Mouse (Mus musculus) megakaryocyte-erythroid progenitor cell, adult 5-6 weeks (primary cell): ENCODE results near the gene Slc26a3. TPM values are rescaled to one million over a fixed set of nuclear protein-coding genes. Genes with fewer than 3 reads are reported as not detected.
A peak's percentile ranks its signal among the peaks of the same experiment; 100 is the strongest.

Source experiments
- ATAC-seq: replicated peaks from 2 replicates; pipeline ENCODE4 v1.8.0; 2016; ENCODE audit warnings: mild to moderate bottlenecking, inconsistent platforms; ENCODE audit not compliant: severe bottlenecking, poor library complexity, low FRiP score, low TSS enrichment
- total RNA-seq, 2 experiments: library from RNA; stranded (forward) in 1 of 2; stranded (reverse) in 1 of 2; fragments of 200-1000, 215-1000 nt in 1 of 2; fragments of >200 nt in 1 of 2; fragmentation: Nextera tagmentation in 1 of 2; gene quantifications; 2 replicates each; pipeline ENCODE4 v1.2.3; 2014 to 2017

Gene Slc26a3
- total RNA-seq, 2 experiments from 2014 or later, result not detected

GRCm38 (mm10) chr12:31507718-31508364, 117.2 kb downstream of the Slc26a3 start:
- ATAC-seq, result 0 out of 2 replicates have a peak, but pooled peaks have one; percentile 17

- ATAC-seq, result no peak
Observed at GRCm38 (mm10) chr12:31508496-31508895, 117.8 kb downstream of the Slc26a3 start.

GRCm38 (mm10) chr12:31511218-31511617, 120.5 kb downstream of the Slc26a3 start:
- ATAC-seq, result no peak

- no peak for ATAC-seq
Observed at GRCm38 (mm10) chr12:31512634-31513411, 122.2 kb downstream of the Slc26a3 start.

GRCm38 (mm10) chr12:31513724-31514503, 123.2 kb downstream of the Slc26a3 start:
- no peak for ATAC-seq

- ATAC-seq, result no peak
Observed at GRCm38 (mm10) chr12:31520119-31520518, 129.4 kb downstream of the Slc26a3 start.

- no peak for ATAC-seq
Observed at GRCm38 (mm10) chr12:31521371-31521770, 130.7 kb downstream of the Slc26a3 start.

Other genes starting within 250 kb of the Slc26a3 start
- not detected in 2 replicates for gene Gm6993, start 150.1 kb upstream of the Slc26a3 start, total RNA-seq (2014; fragmentation: Nextera tagmentation)
- not detected in 2 replicates for gene Gm6993, start 150.1 kb upstream of the Slc26a3 start, total RNA-seq (2017)
- not detected in 2 replicates for gene Lamb1, start 125.6 kb upstream of the Slc26a3 start, total RNA-seq (2014; fragmentation: Nextera tagmentation)
- not detected in 2 replicates for gene Lamb1, start 125.6 kb upstream of the Slc26a3 start, total RNA-seq (2017)
- 81.1 and 83.7 TPM in 2 replicates for gene Dld, start 39.4 kb upstream of the Slc26a3 start, total RNA-seq (2014; fragmentation: Nextera tagmentation)
- gene Dld, start 39.4 kb upstream of the Slc26a3 start, total RNA-seq (2017), result 165 and 177 TPM in 2 replicates
- 27.1 and 53.1 TPM in 2 replicates for gene Cbll1, start 108.7 kb downstream of the Slc26a3 start, total RNA-seq (2014; fragmentation: Nextera tagmentation)
- 6.8 and 8.8 TPM in 2 replicates for gene Cbll1, start 108.7 kb downstream of the Slc26a3 start, total RNA-seq (2017)
- gene Slc26a4, start 169.1 kb downstream of the Slc26a3 start, total RNA-seq (2014; fragmentation: Nextera tagmentation), result not detected in 2 replicates
- gene Slc26a4, start 169.1 kb downstream of the Slc26a3 start, total RNA-seq (2017), result not detected in 2 replicates
- gene Bcap29, start 243.8 kb downstream of the Slc26a3 start, total RNA-seq (2014; fragmentation: Nextera tagmentation), result 75.6 and 85.6 TPM in 2 replicates
- gene Bcap29, start 243.8 kb downstream of the Slc26a3 start, total RNA-seq (2017), result 59.7 and 70.3 TPM in 2 replicates